Comparison of ENCODE assay signal across 17 mouse cellular contexts in the genomic region with DNA sequence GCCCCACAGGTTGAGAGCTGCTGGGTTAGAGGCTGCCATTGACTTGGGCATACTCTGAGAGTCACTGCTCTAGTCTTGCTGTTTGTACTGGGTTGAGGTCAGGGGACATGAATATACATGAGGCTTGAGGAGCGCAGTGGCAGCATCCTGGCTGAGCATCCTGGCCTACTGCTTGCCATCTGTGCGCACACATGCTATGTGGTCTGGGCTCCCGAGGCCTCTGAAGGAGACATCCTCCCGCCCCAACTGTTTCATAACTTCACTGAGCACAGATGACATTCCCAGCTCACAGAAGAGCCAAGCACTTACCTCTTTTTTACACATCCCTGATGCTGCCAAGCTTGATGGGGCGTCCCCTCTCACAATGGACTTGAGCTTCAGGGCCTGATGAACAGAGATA. TPM values are rescaled to one million over a fixed set of nuclear protein-coding genes. Genes with fewer than 3 reads are reported as not detected.
A peak's percentile ranks its signal among the peaks of the same experiment; 100 is the strongest.
DNase-seq lines count a peak whose midpoint lies in the region; ATAC-seq lines count a peak whose summit lies in the region.
"Had no signal": no experiment of that assay in that cellular context is flagged by ENCODE, and none has a peak within 500 bp of the region (broad histone marks: within the 10 kb centered on the region; RNA-seq: fewer than 3 reads in every experiment).

No protein-coding gene starts in this region.

- no peak overlapping the region for H3K27ac ChIP-seq in midbrain, embryonic 14.5 days (replicated peaks; ENCODE audit: low read depth, low read length)
- H3K27ac ChIP-seq: gastrocnemius, adult 2 months; kidney, postnatal 0 days; neural tube, embryonic 12.5 days had no signal

- H3K9me3 ChIP-seq in midbrain, embryonic 14.5 days (ENCODE audit: control insufficient read depth, low read length): no peaks in the 10 kb centered on the region
- H3K9me3 ChIP-seq: neural tube, embryonic 12.5 days had no signal

- H3K36me3 ChIP-seq in midbrain, embryonic 14.5 days (ENCODE audit: control insufficient read depth, insufficient read depth, low read length): no peaks in the 10 kb centered on the region
- H3K36me3 ChIP-seq: neural tube, embryonic 12.5 days had no signal

- H3K9ac ChIP-seq in midbrain, embryonic 14.5 days (replicated peaks; ENCODE audit: low read length): no peak overlapping the region
- H3K9ac ChIP-seq: lung, embryonic 14.5 days; neural tube, embryonic 12.5 days had no signal

- no peak overlapping the region for H3K4me2 ChIP-seq in midbrain, embryonic 14.5 days (ENCODE audit: low read length)
- H3K4me2 ChIP-seq: heart, embryonic 11.5 days; lung, embryonic 14.5 days; neural tube, embryonic 12.5 days had no signal

- no peaks in the 10 kb centered on the region for H3K27me3 ChIP-seq in midbrain, embryonic 14.5 days (ENCODE audit: control insufficient read depth, insufficient read depth, low read length)
- H3K27me3 ChIP-seq: neural tube, embryonic 12.5 days had no signal

- H3K4me3 ChIP-seq in midbrain, embryonic 14.5 days (replicated peaks; ENCODE audit: low read depth, low read length): no peak overlapping the region
- H3K4me3 ChIP-seq: gastrocnemius, adult 2 months; megakaryocyte, embryonic 14.5 days; neural tube, embryonic 12.5 days had no signal

- DNase-seq in embryo, embryonic 11 days: peak; percentile 7
- no peak for DNase-seq in embryo, embryonic 9.5 days (ENCODE audit: extremely low spot score)
- DNase-seq in left cerebral cortex, adult 18-20 months (ENCODE audit: low spot score in 2 of 2): peak; percentile 32 to 55
- DNase-seq in left cerebral cortex, postnatal 14 days (ENCODE audit: low spot score in 2 of 2): no peak
- DNase-seq in cerebellum, postnatal 10 days: peak; percentile 87 to 92
- DNase-seq in midbrain, embryonic 14.5 days: peak; percentile 27
- DNase-seq in heart, adult 18-20 months: no peak
- DNase-seq: gastrocnemius, adult 2 months; heart, postnatal 4 days; liver; lung, embryonic 14.5 days; spleen, adult 18-20 months had no signal

- H3K4me1 ChIP-seq in midbrain, embryonic 14.5 days (ENCODE audit: control insufficient read depth, insufficient read depth, low read length): no peaks in the 10 kb centered on the region
- H3K4me1 ChIP-seq: neural tube, embryonic 12.5 days had no signal

- no peak; the same call in 1 of the 2 replicates for ATAC-seq in midbrain, embryonic 14.5 days (ENCODE audit: low FRiP score, low TSS enrichment)
- no peak for ATAC-seq in erythroblast, adult 5-6 weeks (replicated peaks; ENCODE audit: low FRiP score, poor library complexity, severe bottlenecking)

- intact Hi-C loops in left cerebral cortex, postnatal 14 days (cut with DNase I): no loop called here

- WGBS in midbrain, embryonic 14.5 days: 61% methylated on average over 5 of the region's 5 CpGs

RNA-seq across cellular contexts. Expression of gene Slc2a8, which starts 33.0 kb away (rescaled TPM):
- 10 to 100 TPM; 24.0 to 26.1 TPM for total RNA-seq in left cerebral cortex, adult 18-20 months (2021)
- 10 to 100 TPM; 25.0 to 27.4 TPM for total RNA-seq in left cerebral cortex, postnatal 14 days (2021)
- 16.0 and 18.2 TPM in 2 replicates for polyA plus RNA-seq in midbrain, embryonic 14.5 days (2014; fragmentation: Nextera tagmentation; extraction: Ambion mirVana)
- total RNA-seq in heart, adult 18-20 months (2021): 10 to 100 TPM; 15.0 to 17.3 TPM
- total RNA-seq in erythroblast, adult 5-6 weeks (2015; ENCODE audit: low replicate concordance): 1.2 and 2.3 TPM in 2 replicates
- 0.34 and 0.98 TPM in 2 replicates for total RNA-seq in erythroblast, adult 5-6 weeks (2017; ENCODE audit: low replicate concordance)

RNA-seq across cellular contexts. Expression of gene Lrsam1, which starts 53.5 kb away (rescaled TPM):
- total RNA-seq in left cerebral cortex, adult 18-20 months (2021): 10 to 100 TPM; 38.7 to 44.6 TPM
- 10 to 100 TPM; 31.1 to 40.6 TPM for total RNA-seq in left cerebral cortex, postnatal 14 days (2021)
- polyA plus RNA-seq in midbrain, embryonic 14.5 days (2014; fragmentation: Nextera tagmentation; extraction: Ambion mirVana): 19.8 and 20.2 TPM in 2 replicates
- total RNA-seq in heart, adult 18-20 months (2021): 10 to 100 TPM; 15.1 to 15.9 TPM
- 3.1 and 6.5 TPM in 2 replicates for total RNA-seq in erythroblast, adult 5-6 weeks (2015; ENCODE audit: low replicate concordance)
- 1.7 and 3.5 TPM in 2 replicates for total RNA-seq in erythroblast, adult 5-6 weeks (2017; ENCODE audit: low replicate concordance)

RNA-seq across cellular contexts. Expression of gene Rpl12, which starts 53.5 kb away (rescaled TPM):
- total RNA-seq in left cerebral cortex, adult 18-20 months (2021): 100 to 1,000 TPM; 114 to 120 TPM
- total RNA-seq in left cerebral cortex, postnatal 14 days (2021): 100 to 1,000 TPM; 117 to 120 TPM
- 105 and 110 TPM in 2 replicates for polyA plus RNA-seq in midbrain, embryonic 14.5 days (2014; fragmentation: Nextera tagmentation; extraction: Ambion mirVana)
- total RNA-seq in heart, adult 18-20 months (2021): 10 to 100 TPM; 66.0 to 72.2 TPM
- total RNA-seq in erythroblast, adult 5-6 weeks (2015; ENCODE audit: low replicate concordance): 305 and 430 TPM in 2 replicates
- total RNA-seq in erythroblast, adult 5-6 weeks (2017; ENCODE audit: low replicate concordance): 287 and 320 TPM in 2 replicates

Comparison
In these comparisons a context has a peak if more than half of its experiments do, and no peak if none do; other contexts are left out.
1. DNase-seq: peak in embryo, embryonic 11 days (single experiment), left cerebral cortex, adult 18-20 months (2 of 2), cerebellum, postnatal 10 days (2 of 2) and midbrain, embryonic 14.5 days (single experiment); none in embryo, embryonic 9.5 days (single experiment), left cerebral cortex, postnatal 14 days (0 of 2) and heart, adult 18-20 months (0 of 2).
2. RNA of gene Slc2a8, which starts 33.0 kb away (total RNA-seq): 25.0 to 27.4 TPM in left cerebral cortex, postnatal 14 days, 24.0 to 26.1 TPM in left cerebral cortex, adult 18-20 months and 15.0 to 17.3 TPM in heart, adult 18-20 months; 0.34 to 2.3 TPM in erythroblast, adult 5-6 weeks; every median in the first group is over 4 times any median in the second.